Mouse (Mus musculus): ENCODE data around the gene Ccnyl1. TPM values are rescaled to one million over a fixed set of nuclear protein-coding genes. Genes with fewer than 3 reads are reported as not detected.
A peak's percentile ranks its signal among the peaks of the same experiment; 100 is the strongest.

The Ccnyl1 gene
- polyA plus RNA-seq, 1 experiment: 17.0 TPM

DNA sequence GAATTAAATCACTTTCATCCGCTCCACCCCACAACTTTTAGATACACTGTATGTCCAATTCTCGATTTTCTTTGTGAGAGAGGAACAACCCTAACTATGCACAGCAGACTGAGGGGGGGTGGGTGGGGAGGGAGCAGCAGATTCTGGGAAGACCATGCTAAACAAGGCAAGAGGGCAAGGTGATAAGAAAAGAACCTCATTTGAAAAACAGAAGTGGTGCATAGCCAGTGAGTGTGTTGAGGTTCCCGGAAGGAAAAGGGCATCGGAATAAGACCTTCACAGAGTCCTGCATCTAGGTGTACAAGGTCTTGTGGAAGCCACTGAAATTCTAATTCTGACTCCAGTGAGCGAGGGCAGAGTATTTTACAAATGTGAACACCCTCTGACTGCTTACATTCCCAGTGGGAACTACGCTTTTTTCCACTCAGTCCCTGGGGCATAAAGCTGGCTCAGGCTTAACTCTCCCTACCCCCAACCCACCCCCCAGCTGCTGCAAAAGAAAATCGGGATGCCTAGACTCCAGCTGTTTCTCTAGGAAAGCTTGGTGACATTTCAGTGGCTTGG is 42.5 kb downstream of the Ccnyl1 start:
- Histone ChIP-seq H3K4me1 (ENCODE audit: control insufficient read depth, insufficient read depth, low read length) (peaks cover 7% of the 10 kb centered on the region; the same call in 1 of the 2 replicates), H3K27me3 (replicated peaks; ENCODE audit: control insufficient read depth, insufficient read depth, low read length) (no peaks in the 10 kb centered on the region), H3K36me3 (ENCODE audit: control insufficient read depth, insufficient read depth, low read length) (peaks cover 2% of the 10 kb centered on the region; the same call in 1 of the 2 replicates), H3K4me3 (ENCODE audit: insufficient read depth, low read depth, low read length) (no peak overlapping the region), H3K27ac (ENCODE audit: insufficient read depth, low read depth, low read length) (no peak overlapping the region)
- WGBS: 74% methylated on average over 7 of the region's 7 CpGs
- no peak for DNase-seq
- TF ChIP-seq POLR2A (IDR thresholded peaks at IDR 0.05; ENCODE audit: low read depth, low read length): no peak
- TF ChIP-seq CTCF (conservative IDR thresholded peaks at IDR 0.05; ENCODE audit: insufficient read depth, insufficient read length, low read depth, low read length): no peak

DNA sequence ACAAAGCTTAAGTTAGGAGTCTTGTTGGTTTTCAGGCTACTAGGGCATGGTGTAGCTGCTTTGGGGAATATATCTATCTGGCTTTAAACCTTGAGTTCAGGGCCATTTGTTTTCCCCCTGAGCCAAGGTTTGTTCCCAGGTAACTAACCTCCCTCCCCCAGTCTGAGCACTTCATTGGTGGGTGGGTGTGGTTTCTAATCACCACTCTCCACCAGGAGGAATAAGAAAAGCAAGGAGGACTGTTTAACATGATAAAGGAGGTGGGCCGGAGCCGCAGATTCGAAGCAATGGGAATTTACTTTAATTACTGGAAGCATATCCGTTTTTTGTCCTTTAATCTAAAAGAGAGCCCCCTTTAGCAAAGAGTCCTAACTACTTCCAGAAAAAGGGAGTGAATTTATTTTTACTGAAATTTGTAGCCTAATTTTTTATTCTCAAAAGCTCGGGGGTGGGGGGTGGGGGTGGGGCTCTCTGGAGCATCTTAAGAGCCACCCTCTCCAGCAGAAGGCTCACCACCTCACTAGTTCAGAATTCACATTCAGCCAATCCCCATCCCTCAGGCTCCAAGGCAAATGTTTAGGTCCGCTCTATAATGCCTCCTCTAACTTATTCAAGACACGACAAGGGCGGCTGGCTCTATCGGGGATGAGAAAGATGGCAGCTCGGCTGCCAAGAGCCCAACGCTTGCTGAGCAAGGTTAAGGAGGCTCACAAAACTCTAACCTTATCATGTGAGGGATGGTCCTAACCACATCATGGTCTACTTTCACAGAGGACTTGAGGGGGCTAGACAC is 43.4 kb downstream of the Ccnyl1 start:
- Histone ChIP-seq H3K27me3 (replicated peaks; ENCODE audit: control insufficient read depth, insufficient read depth, low read length) (no peaks in the 10 kb centered on the region), H3K4me3 (ENCODE audit: insufficient read depth, low read depth, low read length) (no peak overlapping the region), H3K27ac (ENCODE audit: insufficient read depth, low read depth, low read length) (no peak overlapping the region), H3K4me1 (ENCODE audit: control insufficient read depth, insufficient read depth, low read length) (peaks cover 7% of the 10 kb centered on the region; the same call in 1 of the 2 replicates), H3K36me3 (ENCODE audit: control insufficient read depth, insufficient read depth, low read length) (no peaks in the 10 kb centered on the region; the same call in 1 of the 2 replicates)
- 87% methylated on average over 11 of the region's 11 CpGs for WGBS
- DNase-seq: no peak
- TF ChIP-seq CTCF (conservative IDR thresholded peaks at IDR 0.05; ENCODE audit: insufficient read depth, insufficient read length, low read depth, low read length) (no peak), POLR2A (IDR thresholded peaks at IDR 0.05; ENCODE audit: low read depth, low read length) (no peak)

DNA sequence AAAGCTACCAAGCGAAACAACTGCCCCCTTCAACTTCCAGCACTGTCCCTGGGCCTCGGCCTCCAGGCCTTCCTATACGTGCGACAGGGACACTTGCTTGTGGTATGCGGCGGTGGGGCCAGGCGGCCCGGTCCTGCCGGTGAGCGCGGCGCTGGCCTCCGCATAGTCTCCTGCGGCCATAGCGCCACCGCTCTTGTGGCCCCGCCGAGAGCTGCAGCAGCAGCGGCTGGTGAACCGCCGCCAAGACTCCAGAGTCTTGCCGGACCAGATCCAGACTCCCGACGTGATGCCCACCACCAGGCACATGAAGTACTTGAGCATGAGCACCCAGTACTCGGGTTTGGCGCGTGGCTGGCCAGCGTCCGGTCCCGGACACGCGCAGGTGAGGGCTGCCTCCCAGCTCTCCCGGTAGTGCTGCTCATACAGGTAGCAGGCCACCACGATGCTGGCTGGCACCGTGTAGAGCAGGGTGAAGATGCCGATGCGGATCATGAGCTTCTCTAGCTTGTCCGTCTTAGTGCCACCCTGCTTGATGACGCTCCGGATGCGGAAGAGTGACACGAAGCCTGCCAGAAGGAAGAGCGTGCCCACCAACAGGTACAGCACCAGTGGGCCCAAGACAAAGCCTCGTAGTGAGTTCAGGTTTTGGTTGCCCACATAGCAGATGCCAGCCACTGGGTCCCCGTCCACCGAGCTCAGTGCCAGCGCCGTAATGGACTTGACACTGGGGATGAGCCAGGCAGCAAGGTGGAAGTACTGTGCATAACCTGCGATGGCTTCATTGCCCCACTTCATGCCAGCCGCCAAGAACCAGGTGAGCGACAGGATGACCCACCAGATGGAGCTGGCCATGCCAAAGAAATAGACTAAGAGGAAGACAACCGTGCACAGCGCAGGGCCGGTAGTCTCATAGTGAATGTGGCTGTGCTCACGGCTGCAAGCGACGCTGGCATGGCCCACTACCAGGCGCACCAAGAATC is 44.8 kb downstream of the Ccnyl1 start:
- peaks cover 7% of the 10 kb centered on the region; the same call in 1 of the 2 replicates for H3K4me1 ChIP-seq (ENCODE audit: control insufficient read depth, insufficient read depth, low read length)
- peak; percentile 49 for DNase-seq
- 61% methylated on average over 58 of the region's 58 CpGs for whole genome bisulfite sequencing
- H3K27ac ChIP-seq (ENCODE audit: insufficient read depth, low read depth, low read length): no peak overlapping the region
- no peaks in the 10 kb centered on the region for H3K27me3 ChIP-seq (replicated peaks; ENCODE audit: control insufficient read depth, insufficient read depth, low read length)
- no peak for TF ChIP-seq CTCF (conservative IDR thresholded peaks at IDR 0.05; ENCODE audit: insufficient read depth, insufficient read length, low read depth, low read length)
- TF ChIP-seq POLR2A (IDR thresholded peaks at IDR 0.05; ENCODE audit: low read depth, low read length): no peak
- H3K36me3 ChIP-seq (ENCODE audit: control insufficient read depth, insufficient read depth, low read length): no peaks in the 10 kb centered on the region; the same call in 1 of the 2 replicates
- peak overlapping the region; percentile 38; the same call in 1 of the 2 replicates for H3K4me3 ChIP-seq (ENCODE audit: insufficient read depth, low read depth, low read length)

DNA sequence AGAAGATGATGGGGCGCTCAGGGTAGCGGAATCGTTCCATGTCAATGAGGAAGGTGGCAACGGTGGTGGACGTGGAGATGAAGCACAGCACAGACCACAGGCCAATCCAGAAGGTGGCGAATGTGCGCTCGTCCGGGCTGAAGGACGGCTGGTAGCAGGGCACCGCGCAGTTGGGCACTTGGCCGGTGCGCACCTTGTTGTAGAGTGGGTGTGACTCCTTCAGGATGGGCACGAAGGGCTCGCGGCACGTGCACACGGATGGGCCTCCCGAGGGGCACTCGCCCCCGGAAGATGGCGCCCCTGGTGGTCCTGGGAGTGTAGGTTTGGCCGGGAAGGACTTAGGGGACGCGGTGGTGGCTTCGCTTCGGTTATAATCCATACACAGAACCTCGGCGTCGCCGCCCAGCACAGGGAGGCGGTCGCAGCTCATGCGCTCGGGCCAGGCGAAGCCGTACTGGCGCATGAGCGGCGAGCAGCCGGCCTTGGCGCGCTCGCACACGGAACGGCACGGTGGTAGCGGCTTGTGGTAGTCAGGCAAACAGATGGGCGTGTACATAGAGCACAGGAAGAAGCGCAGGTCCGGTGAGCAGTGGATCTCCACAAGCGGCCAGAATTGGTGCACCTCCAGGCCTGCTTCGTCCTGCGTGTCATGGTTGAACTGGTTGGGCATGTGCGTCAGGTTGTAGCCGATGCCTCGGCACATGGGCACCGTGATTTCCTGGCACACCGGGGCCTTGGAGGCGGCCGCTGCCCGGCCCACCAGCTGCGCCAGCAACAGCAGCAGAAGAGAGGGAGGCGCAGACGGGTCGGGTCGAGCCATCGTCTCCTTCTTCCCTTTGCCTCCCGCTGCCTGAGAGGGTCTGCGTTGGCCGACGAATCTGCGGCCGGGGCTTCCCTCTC is 45.8 kb downstream of the Ccnyl1 start:
- no peak overlapping the region for H3K27ac ChIP-seq (ENCODE audit: insufficient read depth, low read depth, low read length)
- 16% methylated on average over 75 of the region's 75 CpGs for WGBS

DNA sequence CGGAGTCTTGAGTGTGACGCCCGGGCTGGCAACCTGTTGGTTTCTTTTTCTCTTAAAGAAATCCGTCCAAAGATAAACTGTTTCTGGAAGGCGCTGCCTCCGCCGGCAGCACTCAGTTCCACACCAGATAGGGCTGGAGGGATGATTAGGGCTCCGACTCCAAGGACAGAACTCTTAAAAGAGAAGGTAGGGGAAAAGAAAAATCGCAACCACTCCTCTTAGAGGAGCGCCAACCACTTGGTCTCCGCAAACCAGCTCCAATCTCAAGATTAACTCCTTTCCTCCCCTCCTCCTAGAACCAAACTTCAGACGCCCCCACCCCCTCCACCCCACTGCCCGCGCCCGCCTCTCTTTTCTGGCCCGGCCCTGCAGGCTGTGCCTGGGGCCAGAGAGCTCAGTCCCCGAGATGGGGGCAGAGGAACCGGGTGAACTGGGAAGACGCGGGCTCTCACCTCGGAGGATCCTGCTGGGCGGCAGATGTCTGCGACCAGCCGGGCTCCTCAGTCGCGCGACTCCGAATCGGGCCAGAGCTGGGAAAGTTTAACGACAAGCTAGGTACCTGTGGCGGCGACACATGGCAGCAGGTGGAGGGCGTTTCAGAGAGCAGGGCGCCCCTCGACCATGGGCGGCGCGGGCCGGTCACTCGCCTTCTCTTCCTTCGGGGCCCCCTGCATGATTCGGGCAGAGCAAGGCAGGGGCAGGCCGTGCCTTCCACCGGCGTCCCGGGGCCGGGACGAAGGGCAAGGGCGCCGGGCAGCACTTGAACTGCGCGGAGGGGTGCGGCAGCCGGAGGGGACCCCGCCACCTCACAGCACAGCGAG is 46.6 kb downstream of the Ccnyl1 start:
- no peak for DNase-seq
- WGBS: under 1% methylated on average over 56 of the region's 56 CpGs
- H3K27me3 ChIP-seq (replicated peaks; ENCODE audit: control insufficient read depth, insufficient read depth, low read length): no peaks in the 10 kb centered on the region
- no peaks in the 10 kb centered on the region for H3K36me3 ChIP-seq (ENCODE audit: control insufficient read depth, insufficient read depth, low read length)
- peak overlapping the region; percentile 18 for H3K27ac ChIP-seq (ENCODE audit: insufficient read depth, low read depth, low read length)
- peak overlapping the region; percentile 80 for H3K4me3 ChIP-seq (ENCODE audit: insufficient read depth, low read depth, low read length)
- TF ChIP-seq CTCF (conservative IDR thresholded peaks at IDR 0.05; ENCODE audit: insufficient read depth, insufficient read length, low read depth, low read length): no peak
- TF ChIP-seq POLR2A (IDR thresholded peaks at IDR 0.05; ENCODE audit: low read depth, low read length): no peak
- H3K4me1 ChIP-seq (ENCODE audit: control insufficient read depth, insufficient read depth, low read length): peaks cover 7% of the 10 kb centered on the region; the same call in 1 of the 2 replicates

More for the DNA sequence above, 45.8 kb downstream of the Ccnyl1 start:
- peak; percentile 72 for DNase-seq
- Histone ChIP-seq H3K4me3 (ENCODE audit: insufficient read depth, low read depth, low read length) (peak overlapping the region; percentile 80), H3K4me1 (ENCODE audit: control insufficient read depth, insufficient read depth, low read length) (peaks cover 7% of the 10 kb centered on the region; the same call in 1 of the 2 replicates), H3K36me3 (ENCODE audit: control insufficient read depth, insufficient read depth, low read length) (no peaks in the 10 kb centered on the region), H3K27me3 (replicated peaks; ENCODE audit: control insufficient read depth, insufficient read depth, low read length) (no peaks in the 10 kb centered on the region)
- TF ChIP-seq POLR2A (IDR thresholded peaks at IDR 0.05; ENCODE audit: low read depth, low read length): no peak
- no peak for TF ChIP-seq CTCF (conservative IDR thresholded peaks at IDR 0.05; ENCODE audit: insufficient read depth, insufficient read length, low read depth, low read length)

Data from kidney, adult 2 months (tissue).